Mouse (Mus musculus): ENCODE data around the gene Olfr988. TPM values are rescaled to one million over a fixed set of nuclear protein-coding genes. Genes with fewer than 3 reads are reported as not detected.

Olfr988 gene
- polyA plus RNA-seq (2017; shearing (Covaris generic)), result not detected

DNA sequence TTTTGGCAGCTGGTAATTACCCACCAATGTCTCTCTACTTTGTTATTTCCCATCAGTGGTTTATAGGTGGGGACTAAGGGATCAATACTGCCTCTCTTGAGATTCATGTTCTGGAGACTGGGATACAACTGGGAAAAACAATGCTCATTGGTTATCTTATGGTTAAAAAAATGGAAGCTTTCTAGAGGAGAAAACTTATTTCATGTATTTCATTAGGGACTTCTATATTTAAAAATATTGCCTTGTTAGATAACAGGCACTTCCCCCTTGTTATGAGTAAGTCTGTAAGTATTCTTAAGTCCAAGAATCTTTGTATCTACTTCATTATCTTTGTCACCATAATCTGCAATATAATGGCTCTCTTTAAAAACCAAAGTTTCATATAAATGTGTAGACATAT lies at the start of gene Olfr988:
Gene Olfr988 (minus strand): TSS at position 101 of the 400 bp plus-strand sequence.

DNA sequence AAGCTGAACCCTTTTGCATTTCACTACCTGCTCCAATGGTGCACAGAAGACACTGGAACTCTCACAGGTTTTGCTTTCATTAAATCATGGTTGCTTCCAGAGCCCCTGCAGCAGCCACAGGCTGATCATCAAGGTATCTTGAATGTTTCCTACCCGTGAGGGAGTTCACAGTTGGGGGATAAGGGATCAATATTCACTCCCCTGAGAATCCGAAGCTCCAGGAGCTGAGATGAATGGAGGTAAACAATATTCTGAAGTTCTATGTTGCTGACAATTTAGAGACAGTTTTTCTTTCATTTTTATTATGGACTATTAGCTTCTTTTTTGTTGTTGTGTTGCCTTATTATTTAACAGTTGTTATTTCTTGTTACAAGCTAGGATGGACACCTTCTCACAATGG lies 46.3 kb upstream of the Olfr988 start, which contains the start of gene Olfr992:
Gene Olfr992 (minus strand): TSS at position 101 of the 400 bp plus-strand sequence.

DNA sequence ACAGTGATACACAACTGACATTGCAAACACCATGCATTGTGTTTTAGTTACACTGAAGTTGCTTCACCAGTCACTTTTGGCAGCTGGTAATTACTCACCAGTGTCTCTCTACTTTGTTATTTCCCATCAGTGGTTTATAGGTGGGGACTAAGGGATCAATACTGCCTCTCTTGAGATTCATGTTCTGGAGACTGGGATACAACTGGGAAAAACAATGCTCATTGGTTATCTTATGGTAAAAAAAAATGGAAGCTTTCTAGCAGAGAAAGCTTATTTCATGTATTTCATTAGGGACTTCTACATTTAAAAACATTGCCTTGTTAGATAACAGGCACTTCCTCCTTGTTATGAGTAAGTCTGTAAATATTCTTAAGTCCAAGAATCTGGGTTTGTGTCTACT lies 23.8 kb downstream of the Olfr988 start, which contains the start of gene Olfr987:
Gene Olfr987 (minus strand): TSS at position 101 of the 400 bp plus-strand sequence.

Other genes starting within 250 kb of the Olfr988 start
- not detected for gene Aplnr, start 227.0 kb downstream of the Olfr988 start, polyA plus RNA-seq (2017; shearing (Covaris generic))
- not detected for gene Lrrc55, start 166.0 kb downstream of the Olfr988 start, polyA plus RNA-seq (2017; shearing (Covaris generic))
- gene Olfr987, start 23.9 kb downstream of the Olfr988 start, polyA plus RNA-seq (2017; shearing (Covaris generic)), result not detected
- gene Olfr992, start 46.2 kb upstream of the Olfr988 start, polyA plus RNA-seq (2017; shearing (Covaris generic)), result not detected
- not detected for gene Olfr993, start 51.6 kb upstream of the Olfr988 start, polyA plus RNA-seq (2017; shearing (Covaris generic))
- not detected for gene Olfr994, start 73.2 kb upstream of the Olfr988 start, polyA plus RNA-seq (2017; shearing (Covaris generic))
- gene Olfr995, start 80.4 kb upstream of the Olfr988 start, polyA plus RNA-seq (2017; shearing (Covaris generic)), result not detected
- gene 4833423E24Rik, start 155.8 kb upstream of the Olfr988 start, polyA plus RNA-seq (2017; shearing (Covaris generic)), result not detected
- not detected for gene Olfr996, start 216.0 kb upstream of the Olfr988 start, polyA plus RNA-seq (2017; shearing (Covaris generic))
- gene Olfr998, start 225.7 kb upstream of the Olfr988 start, polyA plus RNA-seq (2017; shearing (Covaris generic)), result not detected
- not detected for gene Olfr1000, start 248.7 kb upstream of the Olfr988 start, polyA plus RNA-seq (2017; shearing (Covaris generic))